Mouse (Mus musculus): ENCODE measurements at regions not wholly inside any gene's neighbourhood (a gene's known extent, or its start where the extent isn't known, plus 50 kb on each side); places are given as distances from the start of the nearest gene placed in this dataset.

DNA sequence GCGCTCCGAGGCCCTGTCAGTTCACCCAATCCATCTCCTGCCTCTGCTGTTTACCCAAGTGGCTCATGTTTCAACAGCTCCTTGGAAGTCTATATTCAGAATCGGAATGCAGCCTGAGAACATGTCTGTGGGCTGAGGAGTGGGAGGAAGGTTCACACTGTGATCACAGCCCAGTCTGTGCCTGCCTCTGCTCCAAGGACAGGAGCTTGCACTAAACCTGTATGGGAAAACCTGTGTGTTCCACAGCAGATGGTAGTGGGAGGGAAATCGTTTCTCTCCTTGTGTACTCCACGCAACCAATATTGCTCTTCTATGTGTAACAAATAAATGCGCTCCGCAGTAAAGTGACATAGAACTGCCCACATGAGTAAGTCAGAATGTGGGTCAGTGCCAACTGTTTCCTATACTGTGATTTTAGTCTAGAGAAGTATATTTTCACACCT is 514.0 kb upstream of the Epha7 start:
- in situ Hi-C loops (cut with MboI, MseI), result no loop called here

DNA sequence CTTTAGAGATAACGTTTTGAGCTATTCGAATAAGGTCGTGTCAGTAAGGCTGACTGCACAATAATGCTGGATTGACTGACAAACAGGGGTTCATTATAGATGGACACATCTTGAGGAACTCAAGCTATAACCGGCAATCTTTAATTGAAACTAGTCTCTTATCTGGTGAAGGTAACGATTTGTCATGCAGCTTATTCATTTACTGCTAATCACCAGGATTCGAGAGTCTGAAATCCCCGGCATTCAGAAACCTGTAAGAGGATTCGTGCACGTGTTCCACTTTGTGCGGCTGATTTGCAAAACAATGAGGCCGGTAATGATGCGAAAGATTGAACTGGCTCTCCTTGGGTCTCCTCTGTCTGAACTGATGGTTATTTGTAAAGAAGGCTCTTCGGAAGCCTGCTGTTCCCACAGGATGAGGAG is 512.9 kb upstream of the Epha7 start:
- in situ Hi-C loops (cut with MboI, MseI), result no loop called here

DNA sequence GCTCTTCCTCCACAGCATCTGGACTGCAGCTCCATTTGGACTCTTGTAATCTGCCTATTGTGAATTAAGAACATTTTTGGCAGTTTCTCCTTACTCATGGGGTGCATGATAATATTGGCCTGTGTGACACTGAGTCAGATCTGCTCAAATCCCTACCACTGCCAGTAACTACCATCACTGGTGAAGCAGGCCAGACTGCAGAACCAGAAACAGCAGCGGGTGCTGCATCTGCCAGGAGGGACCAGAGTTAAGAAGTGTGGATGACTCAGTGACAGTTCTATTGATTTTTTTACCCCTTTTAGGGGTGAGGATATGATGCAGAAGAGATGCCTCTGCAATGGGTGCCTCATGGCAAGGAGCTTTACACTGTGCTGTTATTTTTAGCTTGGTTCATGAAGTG is 511.2 kb upstream of the Epha7 start:
- in situ Hi-C loops (cut with MboI, MseI), result no loop called here

DNA sequence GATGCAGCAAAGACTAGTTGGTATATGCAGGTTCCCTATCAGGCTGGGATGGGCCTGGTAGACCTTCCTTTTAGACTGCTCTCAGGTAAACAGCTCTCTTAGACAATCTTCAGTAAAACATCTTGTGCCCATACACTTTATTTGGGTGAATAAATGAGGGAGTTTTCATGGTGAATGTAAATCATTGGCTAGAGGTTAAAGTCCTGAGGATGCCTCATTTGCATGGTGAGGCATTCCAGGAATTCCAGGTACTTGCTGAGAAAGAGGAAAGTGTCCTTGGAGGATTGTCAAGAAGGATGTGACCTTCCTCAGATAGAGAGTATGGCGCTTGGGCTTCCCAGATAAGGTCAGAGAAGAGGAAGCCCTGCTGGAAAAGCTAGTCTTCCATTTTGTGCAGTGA is 481.9 kb upstream of the Epha7 start:
- in situ Hi-C loops (cut with MboI, MseI), result no loop called here

DNA sequence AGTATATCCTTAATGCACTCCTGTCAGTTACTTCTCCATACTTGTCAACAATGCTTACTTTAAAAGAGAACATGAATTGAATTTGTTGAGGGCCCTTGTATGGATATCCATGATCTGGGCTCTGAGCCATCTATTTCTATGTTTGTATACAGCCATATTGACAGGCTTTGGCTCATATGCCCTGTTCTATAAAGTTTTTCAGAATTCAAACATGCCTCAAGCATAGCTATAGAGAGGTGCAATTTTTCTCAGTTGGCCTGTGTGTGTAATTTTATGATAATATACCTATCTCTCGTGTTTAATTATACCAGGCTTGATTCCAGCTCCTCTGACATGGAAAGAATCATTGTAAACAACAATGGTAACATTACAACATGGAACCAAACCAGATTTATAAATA is 448.4 kb upstream of the Epha7 start:
- in situ Hi-C loops (cut with MboI, MseI), result loop anchor here (10.0 kb wide), 1 partner anchor 1160 kb away; no protein-coding TSS in a partner anchor

DNA sequence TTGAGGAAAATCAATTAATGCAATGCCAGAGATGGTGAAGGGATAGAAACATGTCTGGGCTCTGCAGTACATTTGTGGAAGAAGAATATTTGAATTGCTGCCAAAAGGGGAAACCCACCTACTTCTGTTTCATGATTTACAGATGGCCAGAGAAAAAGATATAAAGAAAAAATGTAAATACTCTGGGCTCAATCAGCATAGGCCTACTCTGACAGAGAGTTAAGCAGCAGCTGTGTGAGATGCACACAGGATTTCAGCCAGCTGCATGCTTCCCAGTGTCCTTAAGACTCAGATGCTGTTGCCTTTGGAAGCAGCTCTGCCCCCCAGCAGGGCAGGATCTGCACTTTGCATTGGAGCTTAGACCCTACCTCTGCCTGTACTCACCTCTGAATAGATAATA is 435.8 kb upstream of the Epha7 start:
- in situ Hi-C loops (cut with MboI, MseI), result loop anchor here (10.0 kb wide), 1 partner anchor 1772 kb away; no protein-coding TSS in a partner anchor

DNA sequence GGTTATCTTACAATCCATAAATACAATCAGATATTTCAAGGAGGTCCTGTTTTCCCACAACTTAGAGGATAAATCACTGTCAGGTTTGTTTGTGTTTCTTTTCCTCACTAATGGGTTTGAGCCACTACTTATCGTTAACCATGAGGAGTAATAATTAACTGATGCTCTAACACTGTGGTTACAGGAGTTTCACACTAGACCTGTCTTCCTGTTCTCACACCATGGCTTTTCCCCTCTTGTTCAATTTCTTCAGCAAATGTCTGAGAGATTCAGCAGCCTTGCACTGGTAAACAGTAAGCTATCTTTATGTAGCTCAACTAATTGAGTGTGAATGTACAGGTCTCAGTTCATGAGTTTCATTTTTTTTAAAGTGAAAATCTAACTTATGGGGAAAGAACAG is 434.3 kb upstream of the Epha7 start:
- in situ Hi-C loops (cut with MboI, MseI), result loop anchor here (10.0 kb wide), 1 partner anchor 1774 kb away; no protein-coding TSS in a partner anchor

DNA sequence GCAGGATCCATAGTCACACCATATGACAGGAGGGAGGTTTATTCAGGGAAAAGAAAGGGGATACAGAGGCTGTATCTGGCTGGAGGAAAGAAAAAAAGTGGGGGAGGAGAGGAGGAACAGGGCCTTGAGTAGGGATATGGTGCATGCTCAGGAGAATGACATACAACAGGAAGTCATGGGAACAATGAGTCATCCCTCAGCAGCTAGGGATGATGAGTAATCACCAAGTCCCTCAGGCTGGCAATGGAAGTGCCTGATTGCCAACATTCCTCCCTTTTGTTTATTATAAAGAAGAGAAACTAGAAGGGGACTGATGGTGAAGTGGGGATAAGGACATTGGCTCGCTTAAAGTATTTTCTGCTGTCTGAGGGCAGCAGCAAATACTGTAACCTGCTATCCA is 388.6 kb upstream of the Epha7 start:
- in situ Hi-C loops (cut with MboI, MseI), result no loop called here

DNA sequence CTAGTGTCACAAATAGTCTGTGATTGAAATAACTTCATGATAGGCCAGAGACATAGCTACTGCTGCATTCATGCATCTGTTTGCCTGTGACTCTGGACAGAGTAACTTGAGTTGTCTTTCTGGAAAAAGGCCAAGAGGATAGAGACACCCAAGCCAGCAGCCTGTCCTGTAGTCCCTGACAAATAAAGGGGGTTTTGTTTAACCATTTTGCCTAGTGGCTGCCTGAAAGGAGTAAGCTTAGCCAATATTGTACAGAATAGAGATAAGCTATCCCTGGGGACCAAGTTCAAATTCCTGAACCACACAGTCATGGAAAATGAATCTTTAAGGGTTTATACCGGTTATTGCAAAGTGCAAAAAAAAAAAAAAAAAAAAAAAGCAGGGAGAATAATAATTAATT is 372.8 kb upstream of the Epha7 start:
- in situ Hi-C loops (cut with MboI, MseI), result no loop called here

DNA sequence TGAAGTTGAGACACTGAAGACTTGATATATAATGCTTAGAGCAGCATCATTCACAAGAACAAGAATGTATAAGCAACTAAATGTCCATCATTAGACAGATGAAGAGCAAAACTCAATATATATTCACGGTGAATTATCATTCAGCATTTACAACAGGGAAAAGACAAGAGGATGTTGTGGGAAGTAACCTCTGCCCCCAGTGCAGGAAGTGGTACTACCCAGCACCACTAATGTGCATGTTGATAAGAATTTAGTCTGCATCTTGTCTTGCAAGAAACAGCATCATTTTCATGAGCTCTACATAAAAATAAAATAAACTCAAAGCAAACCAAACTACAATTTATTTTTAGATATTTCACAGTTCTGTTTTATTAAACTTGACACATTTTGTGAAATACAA is 359.8 kb upstream of the Epha7 start:
- in situ Hi-C loops (cut with MboI, MseI), result no loop called here

DNA sequence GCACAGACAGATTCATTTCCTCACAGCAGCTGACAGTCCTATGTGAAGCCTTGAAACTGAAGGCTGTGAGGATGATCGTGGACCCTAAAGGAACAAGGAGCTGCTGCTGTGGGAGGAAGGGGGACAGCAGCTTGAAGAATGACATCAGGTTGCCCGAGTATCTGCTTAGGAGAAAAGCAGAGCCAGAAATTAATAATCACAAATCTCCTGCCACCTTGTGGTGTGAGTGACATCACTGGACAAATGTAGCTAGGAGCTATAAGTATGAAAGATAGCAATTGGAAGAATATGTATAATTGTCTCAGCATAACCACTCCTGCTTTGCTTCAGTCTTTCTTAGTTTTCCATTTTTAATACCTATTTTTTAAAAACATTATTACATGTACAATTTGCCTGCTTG is 356.6 kb upstream of the Epha7 start:
- in situ Hi-C loops (cut with MboI, MseI), result no loop called here

Data from regulatory T cell (primary cell).